Mouse (Mus musculus): ENCODE data around the gene Lpin1. TPM values are rescaled to one million over a fixed set of nuclear protein-coding genes. Genes with fewer than 3 reads are reported as not detected.

Gene Lpin1
- total RNA-seq, 1 experiment from 2014 or later, result 6.2 TPM

DNA sequence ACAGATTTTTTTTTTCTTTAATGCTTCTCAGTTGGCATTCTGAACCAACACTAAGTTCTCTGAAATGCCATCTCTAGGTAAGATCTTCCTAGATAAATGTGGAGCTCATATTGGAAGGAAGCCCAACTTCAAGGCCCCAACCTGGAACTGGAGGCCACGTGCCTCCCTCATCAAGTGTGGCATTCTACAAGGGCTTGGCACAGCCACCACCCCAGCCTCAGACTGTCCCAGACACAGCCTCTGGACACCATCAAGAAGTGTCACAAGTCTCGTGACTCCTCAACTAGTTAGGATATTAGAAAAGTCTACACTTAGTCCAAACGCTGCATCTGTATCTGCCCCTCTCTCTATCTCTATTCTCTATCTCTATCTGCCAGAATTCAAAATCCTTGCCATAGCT is 25.8 kb downstream of the Lpin1 start:
- no peak for ATAC-seq (ENCODE audit: extremely low read depth, insufficient number of reproducible peaks, low FRiP score, poor library complexity, severe bottlenecking)

DNA sequence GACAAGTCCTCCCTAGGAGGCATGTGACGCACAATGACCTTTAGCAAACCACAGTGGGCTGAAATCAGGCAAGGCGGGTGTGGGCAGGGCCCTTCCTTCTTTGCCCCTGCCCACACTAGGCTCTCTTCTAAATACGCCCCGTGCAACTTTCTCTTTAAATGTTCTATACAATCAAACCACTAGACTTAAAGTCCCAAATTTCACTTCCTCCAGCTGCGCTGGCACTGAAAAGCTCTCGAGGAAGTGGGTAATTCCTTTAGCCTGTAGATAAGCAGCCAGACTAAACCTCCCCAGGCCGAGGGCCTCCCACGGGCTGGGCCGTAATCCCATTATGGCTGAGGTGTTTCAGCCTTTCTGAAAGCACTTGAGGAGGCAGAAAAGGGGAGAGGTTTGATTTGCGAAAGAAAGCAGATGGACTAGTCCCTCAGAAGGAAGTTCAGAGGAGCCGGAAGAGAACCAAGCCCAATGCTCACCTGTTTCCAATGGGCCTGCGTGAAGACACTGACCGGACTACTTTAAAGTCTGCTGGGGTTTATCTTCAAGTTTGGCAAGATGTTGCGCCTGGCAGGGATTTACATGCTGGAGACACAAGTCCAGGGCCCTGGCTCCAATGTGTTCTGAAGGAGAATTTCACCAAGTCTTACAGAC is 26.6 kb downstream of the Lpin1 start:
- ATAC-seq (ENCODE audit: extremely low read depth, insufficient number of reproducible peaks, low FRiP score, poor library complexity, severe bottlenecking), result no peak; the same call in 1 of the 2 replicates

DNA sequence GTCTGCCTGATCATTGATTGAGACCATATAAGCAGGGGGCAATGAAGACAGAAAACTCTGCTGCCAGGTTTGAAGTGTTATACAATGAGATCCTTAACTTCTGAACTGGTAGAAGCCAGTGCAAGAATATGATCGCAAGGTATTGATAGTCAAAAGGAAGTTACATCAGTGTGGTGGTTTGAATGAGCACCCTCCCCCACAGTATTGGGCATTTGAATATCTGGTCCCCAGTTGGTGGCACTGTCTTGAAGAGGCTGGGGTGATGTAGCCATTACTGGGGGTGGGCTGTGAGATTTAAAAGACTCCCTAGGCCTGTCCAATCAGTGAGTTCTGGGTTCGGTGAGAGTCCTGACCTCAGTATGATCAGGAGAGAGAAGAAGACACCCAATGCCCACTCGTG is 27.5 kb downstream of the Lpin1 start:
- ATAC-seq (ENCODE audit: extremely low read depth, insufficient number of reproducible peaks, low FRiP score, poor library complexity, severe bottlenecking), result no peak

DNA sequence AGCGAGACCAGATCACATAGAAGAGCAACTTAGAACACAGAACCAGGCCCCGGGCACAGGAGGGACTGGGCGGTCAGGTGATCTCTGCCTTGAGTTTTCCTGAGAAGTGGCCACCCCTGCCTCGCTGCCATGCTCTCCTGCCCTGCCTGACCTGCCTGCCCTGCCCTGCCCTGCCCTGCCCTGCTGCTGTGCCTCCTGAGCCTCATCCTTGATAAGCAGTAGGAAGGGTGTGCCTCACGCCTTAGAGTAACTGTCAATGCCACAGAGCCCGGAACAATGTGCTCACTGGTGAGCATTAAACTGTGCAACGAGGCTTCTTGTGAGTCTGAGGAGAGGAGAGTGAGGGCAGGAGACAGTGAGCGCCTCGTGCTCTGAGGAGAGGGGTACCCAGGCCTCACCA is 30.5 kb downstream of the Lpin1 start:
- ATAC-seq (ENCODE audit: extremely low read depth, insufficient number of reproducible peaks, low FRiP score, poor library complexity, severe bottlenecking), result no peak

DNA sequence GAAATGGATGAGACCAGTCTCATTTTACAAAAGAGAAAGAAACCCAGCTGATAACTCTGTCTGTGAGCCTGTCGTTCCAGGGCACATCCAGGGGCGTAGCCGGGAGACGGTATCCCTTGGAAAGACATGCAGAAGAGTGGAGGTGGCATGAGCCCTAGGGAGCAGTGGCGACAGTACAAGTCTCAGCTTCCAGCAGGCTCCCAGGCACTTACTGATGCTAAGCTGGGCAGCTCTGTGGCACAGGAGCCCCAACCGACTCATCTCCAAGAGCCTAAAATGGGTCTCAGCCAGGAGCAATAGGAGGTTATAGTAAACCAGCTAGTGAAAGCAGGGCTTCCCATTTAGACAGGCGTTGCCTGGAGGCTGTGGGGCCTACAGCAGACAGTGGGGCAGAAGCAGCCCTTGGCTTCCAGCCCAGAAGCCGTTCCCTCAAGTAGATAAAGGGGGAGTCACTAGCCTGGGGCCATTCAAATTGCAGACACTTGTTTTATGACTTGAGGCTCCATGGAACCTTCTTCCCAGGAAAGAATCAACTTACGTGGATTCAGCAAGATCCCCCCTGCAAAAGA is 33.0 kb downstream of the Lpin1 start:
- ATAC-seq (ENCODE audit: extremely low read depth, insufficient number of reproducible peaks, low FRiP score, poor library complexity, severe bottlenecking), result no peak

DNA sequence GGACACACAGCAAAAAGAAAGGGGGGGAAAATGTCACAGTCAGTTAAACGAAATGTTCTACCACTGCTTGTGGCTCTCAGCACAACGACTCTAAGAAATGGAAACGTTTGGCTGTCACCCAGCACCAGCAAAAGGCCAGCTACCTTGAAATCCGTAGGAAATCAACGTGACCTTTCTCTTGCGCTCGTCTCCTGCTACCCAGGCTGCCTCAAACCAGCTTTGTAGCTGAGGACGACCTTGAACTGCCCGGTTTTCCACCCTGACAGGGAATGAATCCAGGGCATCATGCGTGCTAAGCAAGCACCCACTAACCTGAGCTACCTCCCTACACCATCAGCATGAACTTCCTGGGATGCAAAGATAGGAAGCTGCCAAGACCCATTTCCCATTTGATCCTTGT is 39.5 kb downstream of the Lpin1 start:
- ATAC-seq (ENCODE audit: extremely low read depth, insufficient number of reproducible peaks, low FRiP score, poor library complexity, severe bottlenecking), result no peak

DNA sequence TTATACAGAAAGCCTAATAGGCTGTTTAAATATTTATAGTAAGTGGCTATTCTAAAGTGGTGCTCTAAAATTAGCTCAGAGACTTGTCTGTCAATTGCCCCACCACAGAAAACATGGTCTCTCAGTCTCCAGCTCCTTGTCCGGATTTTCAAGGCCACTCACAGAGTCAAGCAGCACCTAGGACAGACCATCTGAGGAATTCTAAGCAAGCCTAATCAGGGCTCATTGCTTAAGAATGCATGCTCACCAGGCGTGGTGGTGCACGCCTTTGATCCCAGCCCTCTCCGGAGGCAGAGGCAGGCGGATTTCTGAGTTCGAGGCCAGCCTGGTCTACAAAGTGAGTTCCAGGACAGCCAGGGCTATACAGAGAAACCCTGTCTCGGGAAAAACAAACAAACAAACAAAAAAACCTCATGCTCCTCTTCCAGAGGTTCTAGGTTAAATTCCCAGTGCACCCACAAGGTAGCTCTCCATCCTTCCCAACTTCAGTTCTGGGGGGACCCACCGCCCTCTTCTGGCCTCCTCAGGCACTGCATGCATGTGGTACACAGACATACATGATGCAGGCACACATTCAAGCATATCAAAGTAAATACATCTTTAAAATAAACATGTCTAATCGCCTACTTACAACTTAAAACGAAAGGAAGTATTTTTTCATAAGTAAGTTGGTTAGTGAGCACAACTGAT is 40.2 kb downstream of the Lpin1 start:
- ATAC-seq (ENCODE audit: extremely low read depth, insufficient number of reproducible peaks, low FRiP score, poor library complexity, severe bottlenecking), result no peak

DNA sequence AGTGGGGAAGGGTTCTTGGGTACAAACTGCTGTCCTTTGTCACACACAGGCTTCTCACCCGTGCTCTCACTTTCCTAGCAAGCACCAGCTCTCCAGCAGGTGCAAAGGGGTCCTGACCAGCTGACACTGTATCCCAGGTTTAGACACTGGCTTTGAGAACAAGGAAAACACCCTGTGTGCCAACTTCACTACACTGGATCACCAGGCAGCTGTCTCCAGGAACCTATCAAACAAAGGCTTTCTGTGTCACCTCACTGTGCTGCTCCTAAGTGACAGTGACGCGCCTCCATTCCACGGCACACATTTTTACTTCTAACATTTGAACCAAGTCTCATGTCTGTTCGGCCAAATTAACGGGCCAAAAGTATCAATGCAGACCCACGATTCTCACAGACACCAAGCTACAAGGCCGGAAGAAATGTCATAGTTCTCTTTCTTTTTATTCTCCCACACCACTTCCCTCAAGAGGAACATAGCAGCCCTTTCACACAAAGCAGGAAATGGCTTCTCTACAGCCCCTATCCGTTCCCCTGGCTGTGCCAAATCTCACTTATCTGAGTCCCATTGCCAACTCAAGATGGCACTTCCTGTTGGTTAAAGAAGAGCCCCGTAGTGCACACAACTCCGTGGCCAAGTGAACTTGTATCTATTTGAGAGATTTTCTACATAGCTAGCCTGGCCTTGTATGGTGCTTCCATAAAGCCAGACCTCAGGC is 41.7 kb downstream of the Lpin1 start:
- ATAC-seq (ENCODE audit: extremely low read depth, insufficient number of reproducible peaks, low FRiP score, poor library complexity, severe bottlenecking), result no peak; the same call in 1 of the 2 replicates

DNA sequence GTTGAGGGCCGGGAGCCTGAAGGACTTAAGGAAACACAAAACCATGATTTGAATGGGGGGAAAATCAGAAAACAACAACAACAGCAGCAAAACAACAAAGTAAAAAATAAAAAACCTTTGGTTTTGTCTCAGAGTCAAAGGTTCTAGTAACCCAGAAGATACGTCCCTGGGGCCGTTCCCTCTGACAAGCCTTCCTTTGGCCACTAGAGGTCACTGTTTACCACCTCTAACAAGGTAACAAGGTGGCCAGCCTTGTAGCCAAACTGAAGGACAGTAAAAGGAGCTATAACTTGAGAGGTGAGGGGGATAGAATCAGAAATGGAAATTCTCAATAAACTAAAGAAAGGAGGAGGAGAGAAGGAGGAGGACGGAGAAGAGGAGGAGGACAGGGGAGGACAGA is 42.3 kb downstream of the Lpin1 start:
- peak; percentile 76 for ATAC-seq (ENCODE audit: extremely low read depth, insufficient number of reproducible peaks, low FRiP score, poor library complexity, severe bottlenecking)

DNA sequence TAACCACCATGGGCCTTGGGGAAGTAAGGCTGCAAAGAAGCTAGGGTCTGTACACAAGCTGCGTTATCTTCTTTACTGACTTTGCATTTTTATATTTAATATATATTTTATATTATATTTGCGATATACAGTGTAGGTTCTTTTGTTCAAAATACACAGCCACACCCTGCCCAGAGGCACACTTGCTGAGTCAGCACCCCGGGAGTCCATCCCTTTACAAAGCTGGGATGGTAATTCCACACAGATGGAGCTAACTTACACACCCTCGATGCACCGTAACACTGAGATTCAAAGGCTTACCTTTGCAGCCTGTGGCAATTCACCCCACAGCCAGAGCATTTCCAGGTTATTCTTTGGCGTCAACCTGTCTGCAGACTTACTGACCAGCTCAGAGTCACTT is 42.7 kb downstream of the Lpin1 start:
- ATAC-seq (ENCODE audit: extremely low read depth, insufficient number of reproducible peaks, low FRiP score, poor library complexity, severe bottlenecking), result no peak

DNA sequence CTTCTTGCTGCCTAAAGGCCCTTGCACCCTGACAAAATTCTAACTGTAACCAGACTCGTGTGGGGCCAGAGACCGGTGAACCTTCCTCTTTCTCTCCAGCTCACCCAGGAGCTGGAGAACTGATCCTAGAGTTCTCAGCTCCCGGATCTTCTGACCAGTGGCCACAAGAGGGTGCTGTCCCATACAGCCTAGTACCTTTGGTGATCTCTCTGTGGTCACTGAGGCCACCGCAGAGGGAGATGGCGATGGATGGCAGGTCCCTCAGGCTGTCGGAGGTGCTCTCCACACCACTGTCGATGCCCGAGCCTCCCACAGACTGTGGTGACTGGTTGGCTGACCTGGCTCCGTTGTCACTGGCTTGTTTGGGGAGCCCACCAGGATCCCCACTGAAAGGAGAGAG is 47.3 kb downstream of the Lpin1 start:
- ATAC-seq (ENCODE audit: extremely low read depth, insufficient number of reproducible peaks, low FRiP score, poor library complexity, severe bottlenecking), result no peak

DNA sequence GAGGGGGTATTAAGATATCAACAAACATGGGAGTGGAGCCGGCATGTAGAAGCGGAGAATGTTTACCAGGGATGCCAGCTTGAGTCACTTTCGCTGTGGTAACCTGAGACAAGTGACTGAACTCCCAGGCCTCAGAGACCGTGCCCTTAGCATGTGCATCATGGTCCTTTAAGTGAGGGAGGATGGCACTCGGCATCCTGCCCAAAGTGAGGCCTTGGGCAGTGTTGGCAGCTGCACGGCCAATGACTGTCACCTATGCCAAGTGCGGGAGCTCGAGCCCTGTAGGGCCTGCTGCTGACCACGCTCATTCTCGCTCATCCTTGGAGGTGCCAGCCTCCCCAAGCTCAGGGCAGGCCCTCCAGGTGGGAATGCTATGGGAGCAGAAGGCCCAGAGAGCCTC is 48.1 kb downstream of the Lpin1 start:
- ATAC-seq (ENCODE audit: extremely low read depth, insufficient number of reproducible peaks, low FRiP score, poor library complexity, severe bottlenecking), result no peak

DNA sequence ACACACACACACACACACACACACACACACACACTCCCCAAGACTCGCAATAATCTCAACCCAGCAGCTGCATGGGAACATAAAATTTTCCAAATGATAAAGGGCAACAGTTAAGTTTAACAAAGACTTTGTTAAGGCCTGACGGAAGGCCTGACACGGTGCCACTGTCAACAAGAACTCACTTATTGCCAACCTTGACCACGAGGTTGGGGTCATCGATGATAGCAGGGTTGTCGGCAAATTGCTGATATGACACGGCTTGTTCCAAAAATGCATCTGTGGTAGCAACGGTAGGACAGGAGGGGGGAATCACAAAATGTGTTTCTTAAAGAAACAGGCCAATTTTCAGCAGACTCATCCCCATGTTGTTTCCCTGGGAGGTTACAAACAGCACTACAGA is 48.6 kb downstream of the Lpin1 start:
- no peak for ATAC-seq (ENCODE audit: extremely low read depth, insufficient number of reproducible peaks, low FRiP score, poor library complexity, severe bottlenecking)

DNA sequence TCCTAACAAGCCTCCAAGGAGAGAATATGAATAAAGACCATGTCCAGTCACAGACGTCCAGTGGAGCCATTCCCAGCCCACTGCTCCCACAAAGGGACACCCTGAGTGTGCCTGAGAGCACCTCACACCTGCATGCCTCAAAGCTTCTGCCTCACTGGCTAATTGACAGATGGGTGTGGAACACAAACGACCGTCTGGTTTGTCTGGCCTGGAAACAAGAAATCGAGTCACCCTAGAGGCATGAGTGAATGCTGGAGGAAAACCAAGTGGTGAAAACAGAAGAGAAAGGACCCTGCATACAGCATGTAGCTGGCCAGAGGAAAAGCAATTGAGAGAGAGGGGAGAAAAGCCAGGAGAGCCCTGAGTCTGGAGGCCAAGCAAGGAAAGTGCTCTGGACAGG is 53.5 kb downstream of the Lpin1 start:
- ATAC-seq (ENCODE audit: extremely low read depth, insufficient number of reproducible peaks, low FRiP score, poor library complexity, severe bottlenecking), result no peak

DNA sequence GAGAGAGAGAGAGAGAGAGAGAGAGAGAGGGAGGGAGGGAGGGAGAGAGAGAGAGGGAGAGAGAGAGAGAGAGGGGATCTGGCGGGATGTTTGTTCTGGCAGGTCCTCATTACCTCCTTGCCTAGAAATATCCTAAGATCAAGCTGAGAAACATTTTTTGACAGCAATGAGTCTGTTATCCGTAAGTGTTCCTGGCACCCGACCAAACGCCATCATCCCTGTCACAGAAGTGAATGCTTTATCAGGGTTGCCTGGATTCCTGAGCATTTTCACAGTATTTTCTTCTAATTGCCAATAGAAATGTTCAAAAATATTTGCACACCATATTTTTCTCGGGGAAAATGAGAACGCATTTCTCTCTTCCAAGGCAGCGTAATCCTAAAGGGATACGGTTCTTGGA is 56.6 kb downstream of the Lpin1 start:
- no peak for ATAC-seq (ENCODE audit: extremely low read depth, insufficient number of reproducible peaks, low FRiP score, poor library complexity, severe bottlenecking)

DNA sequence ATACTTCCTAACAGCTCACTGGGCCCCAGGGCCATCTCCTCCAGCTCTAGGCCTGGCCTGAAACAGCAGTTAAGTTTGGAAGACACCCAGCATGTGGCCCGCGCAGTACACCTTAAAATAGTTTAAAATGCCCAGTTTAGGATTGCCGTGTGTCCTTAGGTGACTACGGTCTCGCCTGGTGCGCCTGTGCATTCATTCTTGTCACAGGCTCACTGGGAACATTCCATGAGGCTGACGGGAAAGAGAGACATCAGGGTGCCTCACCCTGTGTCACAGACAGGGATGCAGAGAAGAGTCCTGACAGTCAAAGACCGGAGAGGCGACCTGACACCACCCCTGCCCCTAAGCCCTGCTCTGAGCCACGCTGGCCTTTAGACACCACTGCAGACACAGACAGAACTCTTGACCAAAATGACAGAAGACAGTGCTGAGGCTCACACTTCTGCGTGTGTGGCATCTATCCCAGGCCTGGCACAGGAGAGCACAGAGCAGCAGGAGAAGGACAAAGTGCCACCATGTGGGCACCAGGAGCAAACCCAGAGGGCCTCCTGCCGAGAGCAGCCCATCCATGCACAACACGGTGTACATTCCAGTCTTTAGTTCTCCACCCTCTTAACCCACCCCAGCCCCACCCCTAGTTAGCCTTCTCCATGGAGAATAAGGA is 58.5 kb downstream of the Lpin1 start:
- ATAC-seq (ENCODE audit: extremely low read depth, insufficient number of reproducible peaks, low FRiP score, poor library complexity, severe bottlenecking), result no peak

DNA sequence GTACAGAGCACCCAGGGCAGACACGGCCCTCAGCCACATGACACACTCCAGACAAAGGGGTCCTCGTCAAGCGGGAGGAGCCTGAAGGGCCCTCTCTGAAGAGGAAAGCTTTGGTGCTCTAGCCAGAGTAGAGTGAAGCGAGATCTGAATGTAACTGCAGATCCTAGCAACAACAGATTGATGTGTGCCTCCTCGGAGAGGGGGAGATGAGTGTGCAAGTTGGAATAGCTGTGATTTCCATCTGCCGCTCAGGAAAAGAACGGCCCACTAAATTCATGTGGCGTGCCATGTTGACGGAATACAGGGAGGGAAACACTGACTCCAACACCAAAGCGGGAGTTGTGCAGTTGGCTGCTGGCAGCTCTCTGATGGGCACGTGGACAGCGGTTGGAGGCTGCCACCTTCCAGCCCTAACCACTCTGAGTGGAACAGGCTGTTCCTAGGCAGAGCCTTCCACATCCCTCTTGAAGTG is 59.7 kb downstream of the Lpin1 start:
- no peak for ATAC-seq (ENCODE audit: extremely low read depth, insufficient number of reproducible peaks, low FRiP score, poor library complexity, severe bottlenecking)

DNA sequence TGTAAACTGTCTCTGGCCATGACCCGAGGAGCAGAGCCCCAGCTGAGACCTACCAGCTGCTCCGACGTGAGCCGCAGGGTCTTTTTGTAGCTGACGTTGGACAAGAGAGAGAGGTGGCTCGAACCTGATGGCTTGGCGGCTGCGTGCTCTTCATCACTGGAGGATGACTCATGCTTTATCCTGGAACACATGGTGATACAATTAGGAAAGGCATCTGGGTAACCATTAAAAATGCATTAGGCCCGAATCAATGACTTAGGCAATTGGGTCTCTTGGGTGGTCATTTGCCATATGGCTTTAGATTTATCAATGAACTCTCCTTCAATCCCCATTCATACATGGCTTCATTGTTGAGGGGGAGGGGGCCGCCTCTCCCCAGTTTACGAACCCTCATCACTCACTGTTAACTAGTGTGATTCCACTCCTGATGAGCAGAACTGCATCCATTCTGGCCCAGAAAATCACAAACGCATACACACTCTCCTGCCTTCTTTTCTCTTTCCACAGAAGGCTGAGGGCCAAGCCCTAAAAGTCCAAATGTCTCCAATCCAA is 61.9 kb downstream of the Lpin1 start:
- no peak for ATAC-seq (ENCODE audit: extremely low read depth, insufficient number of reproducible peaks, low FRiP score, poor library complexity, severe bottlenecking)

DNA sequence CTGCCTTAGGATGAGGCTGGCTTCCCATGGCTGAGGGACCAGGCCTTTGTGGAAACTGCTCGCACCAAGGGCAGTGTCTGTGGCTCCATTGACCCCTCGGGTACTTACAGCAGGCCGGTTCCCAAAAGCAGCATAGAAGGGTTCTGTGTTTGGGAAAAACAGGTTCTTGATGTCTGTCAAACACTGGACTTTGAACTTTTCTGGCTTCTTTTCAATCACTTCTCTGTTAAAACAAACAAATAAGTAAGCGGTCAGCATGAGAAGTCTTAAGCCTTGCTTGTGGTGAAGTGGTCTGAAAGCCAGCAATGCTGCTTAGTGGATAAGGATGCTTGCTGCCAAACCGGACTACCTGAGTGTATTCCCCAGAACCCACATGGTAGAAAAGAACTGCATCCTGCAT is 69.2 kb downstream of the Lpin1 start:
- ATAC-seq (ENCODE audit: extremely low read depth, insufficient number of reproducible peaks, low FRiP score, poor library complexity, severe bottlenecking), result no peak
